Mouse (Mus musculus) megakaryocyte, embryonic 14.5 days (primary cell): Measurements from ENCODE around the gene Fbxo4.

ENCODE experiments used
- FLI1 ChIP-seq: IDR thresholded peaks from 2 replicates; pipeline ENCODE4 v1.6.1; 2012; ENCODE audit warnings: low read length, inconsistent platforms, mixed read lengths
- GATA1 ChIP-seq: IDR thresholded peaks from 3 replicates; pipeline ENCODE4 v1.6.1; 2012; ENCODE audit warnings: mixed read lengths, low read length, inconsistent platforms, borderline replicate concordance

DNA sequence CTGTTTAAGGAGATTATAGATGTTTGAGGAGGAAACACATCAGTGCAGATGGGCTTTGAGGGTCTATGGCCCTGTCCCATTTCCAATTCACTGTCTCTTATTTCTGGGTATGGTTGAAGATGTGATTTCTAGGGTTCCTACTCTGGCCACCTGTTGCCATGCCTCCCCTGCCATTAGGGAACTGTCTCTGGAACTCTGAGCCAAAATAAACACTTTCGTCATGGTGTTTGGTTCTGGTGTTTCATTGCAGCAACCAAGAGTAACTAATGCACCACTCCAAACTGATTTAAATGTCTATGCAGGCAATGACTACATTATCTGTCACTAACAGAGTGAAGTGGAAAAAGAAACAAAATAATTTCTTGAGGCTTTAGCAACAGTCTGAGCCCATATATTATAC is 19.3 kb downstream of the Fbxo4 start:
- TF ChIP-seq FLI1 (no peak), GATA1 (no peak)
